Mouse (Mus musculus) neutrophil, adult 5-6 weeks (primary cell): ENCODE data around the gene Arhgap29. TPM values are rescaled to one million over a fixed set of nuclear protein-coding genes. Genes with fewer than 3 reads are reported as not detected.

ENCODE experiments used
- ATAC-seq: fragments of 151-379, 151-347 bp; 2 replicates; pipeline ENCODE4 v1.8.0; 2017; ENCODE audit warnings: mild to moderate bottlenecking, moderate TSS enrichment; ENCODE audit not compliant: insufficient number of reproducible peaks, poor library complexity, low FRiP score, severe bottlenecking; ENCODE audit errors: extremely low read depth
- total RNA-seq: library from RNA; stranded (forward); fragments of 200-1000 nt; gene quantifications from 2 replicates; pipeline ENCODE4 v1.2.3, GENCODE M21; 2017

Gene Arhgap29
- total RNA-seq, 1 experiment from 2014 or later: 0.58 TPM

DNA sequence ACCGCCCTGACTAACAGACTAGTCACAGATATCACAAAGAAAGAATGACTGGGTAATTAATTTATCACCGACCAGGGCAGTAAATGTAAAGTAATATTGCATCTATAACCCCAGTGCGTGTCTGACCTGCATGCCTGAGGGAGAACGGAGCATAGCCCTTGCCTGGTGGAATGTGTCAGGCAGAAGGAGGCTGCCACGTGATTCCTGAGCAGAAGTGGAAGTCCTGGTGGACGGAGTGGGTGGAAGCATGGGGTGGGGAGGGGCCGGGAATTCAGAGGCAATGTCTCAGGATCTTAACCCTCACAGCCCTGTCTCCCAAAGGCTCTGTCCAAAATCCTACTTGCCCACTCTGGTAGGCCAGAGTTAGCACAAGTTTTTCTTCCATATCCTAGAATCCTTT lies 95.1 kb downstream of the Arhgap29 start:
- ATAC-seq: no peak

GRCm38 (mm10) chr3:122047921-122048861 lies 95.8 kb downstream of the Arhgap29 start:
- no peak for ATAC-seq

DNA sequence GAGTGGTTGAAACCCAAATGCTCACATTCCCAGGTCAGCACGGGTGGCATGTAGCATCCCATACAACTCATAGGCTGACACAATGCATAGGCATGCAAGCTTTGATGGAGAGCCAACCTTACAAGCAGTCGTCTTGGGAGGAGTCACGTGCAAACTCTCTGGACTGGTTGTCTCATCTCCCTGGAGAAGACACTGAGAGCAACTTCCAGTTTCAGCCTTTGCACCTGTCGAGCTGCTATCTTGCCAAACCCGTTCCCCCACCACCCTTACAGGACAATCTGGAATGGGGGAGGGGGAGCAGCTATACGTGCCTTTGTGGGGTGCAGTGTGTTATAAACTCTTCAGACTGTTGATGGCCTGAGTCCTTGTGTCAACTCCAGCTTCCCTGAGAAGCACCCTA lies 96.8 kb downstream of the Arhgap29 start:
- ATAC-seq: no peak

- no peak for ATAC-seq
Observed at GRCm38 (mm10) chr3:122058439-122059198, 106.3 kb downstream of the Arhgap29 start.

- ATAC-seq: no peak
Observed at GRCm38 (mm10) chr3:122062586-122062985, 110.2 kb downstream of the Arhgap29 start.

- no peak for ATAC-seq
Observed at GRCm38 (mm10) chr3:122064556-122065410, 112.4 kb downstream of the Arhgap29 start.

Other genes starting within 250 kb of the Arhgap29 start
- gene F3, start 229.0 kb upstream of the Arhgap29 start, total RNA-seq: 0.58 TPM in 1 of 2 replicates, not detected in the other
- gene Abcd3, start 137.2 kb upstream of the Arhgap29 start, total RNA-seq: 11.2 and 13.4 TPM in 2 replicates
- gene Abca4, start 91.9 kb downstream of the Arhgap29 start, total RNA-seq: not detected in 2 replicates